Comparison of ENCODE assay signal across 9 mouse cellular contexts in genomic region chr2:130635847-130636246, GRCm38 (mm10). TPM values are rescaled to one million over a fixed set of nuclear protein-coding genes. Genes with fewer than 3 reads are reported as not detected.
DNase-seq lines count a peak whose midpoint lies in the region; ATAC-seq and TF ChIP-seq lines count a peak whose summit lies in the region.
"Had no signal": no experiment of that assay in that cellular context is flagged by ENCODE, and none has a peak within 500 bp of the region (broad histone marks: within the 10 kb centered on the region; RNA-seq: fewer than 3 reads in every experiment).

No protein-coding gene starts in this region.

- intact Hi-C loops in heart, postnatal 10 days (cut with DNase I), result no loop called here

- H3K4me1 ChIP-seq in heart, embryonic 12.5 days (replicated peaks), result peaks cover 21% of the 10 kb centered on the region
- H3K4me1 ChIP-seq in E14TG2a.4 (replicated peaks; ENCODE audit: low read depth, low read length), result peaks cover 93% of the 10 kb centered on the region
- peaks cover 29% of the 10 kb centered on the region for H3K4me1 ChIP-seq in embryonic facial prominence, embryonic 12.5 days

- peak; percentile 16; the same call in 1 of the 2 replicates for ATAC-seq in heart, embryonic 12.5 days (ENCODE audit: insufficient number of reproducible peaks, low FRiP score)
- ATAC-seq in embryonic facial prominence, embryonic 12.5 days (ENCODE audit: insufficient number of reproducible peaks, insufficient read depth, low FRiP score, low TSS enrichment), result no peak
- ATAC-seq: Patski had no signal

- no peaks in the 10 kb centered on the region for H3K36me3 ChIP-seq in heart, embryonic 12.5 days
- no peaks in the 10 kb centered on the region for H3K36me3 ChIP-seq in E14TG2a.4 (ENCODE audit: insufficient read depth, low read length)
- H3K36me3 ChIP-seq in embryonic facial prominence, embryonic 12.5 days, result no peaks in the 10 kb centered on the region

- 9% methylated on average over 21 of the region's 21 CpGs for WGBS in heart, embryonic 12.5 days
- WGBS in embryonic facial prominence, embryonic 12.5 days, result 16% methylated on average over 19 of the region's 21 CpGs

- no peak for DNase-seq in heart, postnatal 10 days
- peak; percentile 35 to 58 for DNase-seq in kidney, postnatal 4 days
- DNase-seq in retina, postnatal 1 day, result peak; percentile 33
- no peak for DNase-seq in natural killer cell, adult 2 months (ENCODE audit: low spot score in 2 of 2)
- DNase-seq in layer of hippocampus, postnatal 14 days (ENCODE audit: low spot score in 2 of 2), result no peak

- peak overlapping the region; percentile 78 for H3K4me2 ChIP-seq in heart, embryonic 12.5 days
- peak overlapping the region; percentile 89 for H3K4me2 ChIP-seq in embryonic facial prominence, embryonic 12.5 days (replicated peaks)

- no peak for TF ChIP-seq CTCF in E14TG2a.4 (conservative IDR thresholded peaks at IDR 0.05; ENCODE audit: low read length)

- peaks cover 85% of the 10 kb centered on the region for H3K27me3 ChIP-seq in heart, embryonic 12.5 days (replicated peaks)
- peaks cover 62% of the 10 kb centered on the region for H3K27me3 ChIP-seq in E14TG2a.4 (ENCODE audit: insufficient read depth, low read length)
- H3K27me3 ChIP-seq in embryonic facial prominence, embryonic 12.5 days, result peaks cover 61% of the 10 kb centered on the region
- H3K27me3 ChIP-seq: Patski had no signal

- no peak overlapping the region for H3K27ac ChIP-seq in heart, embryonic 12.5 days (ENCODE audit: poor library complexity, severe bottlenecking)
- H3K27ac ChIP-seq in embryonic facial prominence, embryonic 12.5 days, result no peak overlapping the region

- peak overlapping the region; percentile 59; the same call in 1 of the 2 replicates for H3K9ac ChIP-seq in heart, embryonic 12.5 days
- peak overlapping the region; percentile 64 for H3K9ac ChIP-seq in embryonic facial prominence, embryonic 12.5 days

- peak overlapping the region; percentile 41 for H3K4me3 ChIP-seq in heart, embryonic 12.5 days
- peak overlapping the region; percentile 75 for H3K4me3 ChIP-seq in E14TG2a.4 (replicated peaks; ENCODE audit: low read length)
- no peak overlapping the region for H3K4me3 ChIP-seq in embryonic facial prominence, embryonic 12.5 days

- H3K9me3 ChIP-seq in heart, embryonic 12.5 days (replicated peaks), result no peaks in the 10 kb centered on the region
- H3K9me3 ChIP-seq in E14TG2a.4 (ENCODE audit: low read length), result no peaks in the 10 kb centered on the region
- H3K9me3 ChIP-seq in embryonic facial prominence, embryonic 12.5 days, result no peaks in the 10 kb centered on the region

RNA-seq across cellular contexts. Expression of gene Ubox5, which starts 6.0 kb away (rescaled TPM):
- polyA plus RNA-seq in heart, embryonic 12.5 days (2016; fragmentation: Nextera tagmentation; extraction: Ambion mirVana), result 8.8 TPM in 2 replicates
- total RNA-seq in heart, postnatal 10 days (2021), result 1 to 10 TPM; 6.2 to 6.4 TPM
- polyA plus RNA-seq in embryonic facial prominence, embryonic 12.5 days (2016; fragmentation: Nextera tagmentation; extraction: Ambion mirVana), result 15.5 and 16.3 TPM in 2 replicates
- 1 to 10 TPM; 7.3 to 8.5 TPM for total RNA-seq in layer of hippocampus, postnatal 14 days (2021)

RNA-seq across cellular contexts. Expression of gene Fastkd5, which starts 6.0 kb away (rescaled TPM):
- 15.6 and 16.1 TPM in 2 replicates for polyA plus RNA-seq in heart, embryonic 12.5 days (2016; fragmentation: Nextera tagmentation; extraction: Ambion mirVana)
- 1 to 10 TPM; 8.8 to 9.5 TPM for total RNA-seq in heart, postnatal 10 days (2021)
- 17.5 and 18.6 TPM in 2 replicates for polyA plus RNA-seq in embryonic facial prominence, embryonic 12.5 days (2016; fragmentation: Nextera tagmentation; extraction: Ambion mirVana)
- total RNA-seq in layer of hippocampus, postnatal 14 days (2021), result 1 to 10 TPM; 8.1 to 8.2 TPM

RNA-seq across cellular contexts. Expression of gene Lzts3, which starts 6.8 kb away (rescaled TPM):
- polyA plus RNA-seq in heart, embryonic 12.5 days (2016; fragmentation: Nextera tagmentation; extraction: Ambion mirVana), result 1.8 TPM in 2 replicates
- total RNA-seq in heart, postnatal 10 days (2021), result 1 to 10 TPM; 3.8 to 4.0 TPM
- polyA plus RNA-seq in embryonic facial prominence, embryonic 12.5 days (2016; fragmentation: Nextera tagmentation; extraction: Ambion mirVana), result 6.2 and 6.5 TPM in 2 replicates
- total RNA-seq in layer of hippocampus, postnatal 14 days (2021), result 10 to 100 TPM; 73.7 to 79.3 TPM

RNA-seq across cellular contexts. Expression of gene Ddrgk1, which starts 28.6 kb away (rescaled TPM):
- polyA plus RNA-seq in heart, embryonic 12.5 days (2016; fragmentation: Nextera tagmentation; extraction: Ambion mirVana), result 44.5 and 46.3 TPM in 2 replicates
- total RNA-seq in heart, postnatal 10 days (2021), result 10 to 100 TPM; 63.0 to 68.3 TPM
- 55.6 and 58.3 TPM in 2 replicates for polyA plus RNA-seq in embryonic facial prominence, embryonic 12.5 days (2016; fragmentation: Nextera tagmentation; extraction: Ambion mirVana)
- 10 to 100 TPM; 80.9 to 81.2 TPM for total RNA-seq in layer of hippocampus, postnatal 14 days (2021)

RNA-seq across cellular contexts. Expression of gene Itpa, which starts 31.6 kb away (rescaled TPM):
- polyA plus RNA-seq in heart, embryonic 12.5 days (2016; fragmentation: Nextera tagmentation; extraction: Ambion mirVana), result 79.7 and 84.1 TPM in 2 replicates
- total RNA-seq in heart, postnatal 10 days (2021), result 10 to 100 TPM; 27.0 to 29.4 TPM
- 135 and 137 TPM in 2 replicates for polyA plus RNA-seq in embryonic facial prominence, embryonic 12.5 days (2016; fragmentation: Nextera tagmentation; extraction: Ambion mirVana)
- 10 to 100 TPM; 37.4 to 39.9 TPM for total RNA-seq in layer of hippocampus, postnatal 14 days (2021)

Comparison
In these comparisons a context has a peak if more than half of its experiments do, and no peak if none do; other contexts are left out.
1. DNase-seq: peak in kidney, postnatal 4 days (2 of 2) and retina, postnatal 1 day (single experiment); none in heart, postnatal 10 days (0 of 2), natural killer cell, adult 2 months (0 of 2) and layer of hippocampus, postnatal 14 days (0 of 2).
2. RNA of gene Lzts3, which starts 6.8 kb away (total RNA-seq): 73.7 to 79.3 TPM in layer of hippocampus, postnatal 14 days; 3.8 to 4.0 TPM in heart, postnatal 10 days; every median in the first group is over 10 times any median in the second.